Mouse (Mus musculus): ENCODE measurements at regions not wholly inside any gene's neighbourhood (a gene's known extent, or its start where the extent isn't known, plus 50 kb on each side); places are given as distances from the start of the nearest gene placed in this dataset.

DNA sequence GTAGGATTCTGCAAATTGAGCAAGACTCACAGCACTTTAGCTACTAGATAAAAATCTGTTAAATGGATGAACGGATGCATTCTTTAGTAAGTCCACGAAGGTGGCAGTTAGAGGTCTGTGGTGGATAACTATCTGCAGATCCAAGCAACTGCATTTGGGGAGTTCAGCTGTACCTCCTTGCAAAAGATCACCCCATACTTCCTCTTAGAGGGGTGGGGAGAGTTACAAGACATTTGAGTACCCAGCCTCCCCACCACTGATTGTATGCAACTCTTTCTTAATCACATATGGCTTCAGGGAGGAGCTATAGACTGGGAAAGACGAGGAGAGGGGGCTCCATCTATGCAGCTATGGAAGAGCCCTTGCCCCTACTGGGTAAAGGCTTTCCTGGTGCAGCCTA lies 144.1 kb downstream of the Postn start:
- TF ChIP-seq POLR2A (IDR thresholded peaks at IDR 0.05; ENCODE audit: borderline replicate concordance, control insufficient read depth, low read depth, low read length) (no peak), CTCF (IDR thresholded peaks at IDR 0.05; ENCODE audit: control insufficient read depth, insufficient read depth, low read length) (no peak)

All from bone marrow, adult 2 months (tissue).